Mouse (Mus musculus) embryonic stem cell, embryonic (primary cell): ENCODE measurements around the gene Vstm2b.

ENCODE experiments used
- CTCF ChIA-PET, 4 experiments: fragments of 300-600 bp in 2 of 4; fragments of 350-600 bp in 2 of 4; sonication (Branson Sonifier 250); formaldehyde crosslinking; loops; one replicate each; lab custom pipeline; 2022; ENCODE audit warnings: inconsistent platforms in 2 of 4; lab: Charles Lee
- POLR2A ChIA-PET, 4 experiments: fragments of 300-600 bp in 2 of 4; fragments of 350-600 bp in 2 of 4; sonication (Branson Sonifier 250); formaldehyde crosslinking; loops; one replicate each; lab custom pipeline; 2022; ENCODE audit warnings: antibody characterized with exemption in 4 of 4, inconsistent platforms in 1 of 4; lab: Charles Lee

The Vstm2b gene

GRCm38 (mm10) chr7:40898096-40898710, at the start of gene Vstm2b:
Gene Vstm2b, plus strand, starts transcription at chr7:40898328.
- ChIA-PET CTCF (no interaction called here), POLR2A (interaction anchor here in 2 of 4 experiments (0.6 to 1.4 kb wide), 2 partner anchors 11 to 554 kb away, joined by 3 read pairs; no protein-coding TSS in a partner anchor)

- ChIA-PET CTCF (no interaction called here), POLR2A (no interaction called here)
Observed at GRCm38 (mm10) chr7:40856088-40856625, 42.0 kb upstream of the Vstm2b start.

DNA sequence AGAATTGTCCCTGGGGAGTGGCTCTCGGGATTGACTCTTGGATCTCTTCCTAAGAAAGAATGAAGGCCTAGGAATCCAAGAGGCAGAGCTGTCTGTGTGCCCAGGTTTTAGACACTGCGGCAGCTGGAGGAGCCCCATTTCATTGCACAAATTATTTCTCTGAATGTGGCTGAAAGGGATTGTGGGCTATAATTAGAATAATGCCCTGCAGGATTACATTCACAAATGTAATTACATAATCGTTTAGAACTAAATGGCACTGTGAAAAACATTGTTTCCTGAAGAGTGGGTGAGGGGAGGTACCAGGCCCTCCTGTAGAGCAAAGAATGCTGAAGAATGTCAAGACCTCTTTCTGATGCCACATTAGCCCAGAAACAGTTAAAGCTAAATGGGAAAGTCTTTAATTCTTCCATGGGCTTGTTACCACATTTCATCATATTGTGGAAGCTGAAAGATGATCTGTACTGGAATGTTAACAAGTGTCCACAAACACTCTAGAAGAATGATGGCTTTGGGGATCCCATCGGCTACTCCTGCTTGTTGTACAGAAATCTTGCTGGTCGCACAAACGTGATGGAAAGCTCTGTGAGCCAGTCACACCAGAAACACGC, 24.6 kb upstream of the Vstm2b start:
- ChIA-PET CTCF (interaction anchor here in 2 of 4 experiments (0.6 to 1.1 kb wide), 2 partner anchors 11 kb away, joined by 5 to 6 read pairs; no protein-coding TSS in a partner anchor), POLR2A (no interaction called here)

- ChIA-PET CTCF (interaction anchor here in 1 of 4 experiments (0.6 kb wide), 1 partner anchor 11 kb away, joined by 6 read pairs; no protein-coding TSS in a partner anchor), POLR2A (no interaction called here)
Observed at GRCm38 (mm10) chr7:40884855-40885489, 13.2 kb upstream of the Vstm2b start.

DNA sequence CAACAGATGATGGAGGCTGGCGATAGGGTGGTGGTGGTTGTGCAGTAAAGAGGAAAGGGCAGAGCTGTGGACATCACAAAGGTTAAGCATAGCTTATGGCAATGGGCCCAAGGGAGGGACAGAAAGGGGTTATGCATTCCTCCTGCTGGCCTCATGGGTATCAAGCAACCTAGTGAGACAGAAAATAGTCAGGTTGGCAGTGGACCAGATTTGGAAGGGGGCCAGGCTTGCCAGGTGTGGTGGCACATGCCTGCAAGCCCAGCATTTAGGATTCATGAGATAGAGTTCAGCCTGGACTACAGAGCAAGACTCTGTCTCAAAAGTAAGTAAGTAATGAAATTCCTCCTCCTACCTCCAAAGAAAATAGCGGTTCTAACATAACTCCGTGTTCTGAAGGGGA, 9.8 kb upstream of the Vstm2b start:
- ChIA-PET POLR2A (interaction anchor here in 1 of 4 experiments (0.6 kb wide), 1 partner anchor 8 kb away, joined by 4 read pairs; no protein-coding TSS in a partner anchor), CTCF (no interaction called here)

DNA sequence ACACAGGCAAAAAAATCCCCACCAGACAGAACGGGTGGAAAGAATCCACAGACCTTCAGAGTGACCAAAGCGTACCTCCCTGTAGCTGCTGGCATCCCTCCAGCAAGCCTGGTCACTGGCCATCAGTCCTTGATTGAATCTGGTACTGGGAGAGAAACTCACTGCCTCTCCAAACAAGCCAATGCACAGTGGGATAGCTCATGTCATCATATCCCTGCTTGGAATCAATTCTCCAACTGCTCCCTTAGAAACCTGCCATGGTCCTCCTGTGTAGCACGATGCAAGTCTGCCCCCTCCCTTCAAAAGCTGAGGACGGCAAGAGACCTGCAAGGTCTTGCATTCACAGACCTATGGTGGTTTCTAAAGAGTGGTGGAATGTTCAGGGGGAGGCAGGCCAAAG, 1.2 kb upstream of the Vstm2b start:
- CTCF ChIA-PET = no interaction called here
- POLR2A ChIA-PET = no interaction called here

- CTCF ChIA-PET = interaction anchor here in 1 of 4 experiments (1.0 kb wide), 1 partner anchor 241 kb away, joined by 4 read pairs; no protein-coding TSS in a partner anchor
- POLR2A ChIA-PET = interaction anchor here in 1 of 4 experiments (1.4 kb wide), 1 partner anchor 10 kb away, joined by 3 read pairs; no protein-coding TSS in a partner anchor
Observed at GRCm38 (mm10) chr7:40898711-40899375, 715 bp downstream of the Vstm2b start.

GRCm38 (mm10) chr7:40899376-40900265, 1.5 kb downstream of the Vstm2b start:
- CTCF ChIA-PET = interaction anchor here in 2 of 4 experiments (1.0 to 1.1 kb wide), 3 partner anchors 16 to 552 kb away, joined by 3 to 4 read pairs (median 3); no protein-coding TSS in a partner anchor
- POLR2A ChIA-PET = no interaction called here

DNA sequence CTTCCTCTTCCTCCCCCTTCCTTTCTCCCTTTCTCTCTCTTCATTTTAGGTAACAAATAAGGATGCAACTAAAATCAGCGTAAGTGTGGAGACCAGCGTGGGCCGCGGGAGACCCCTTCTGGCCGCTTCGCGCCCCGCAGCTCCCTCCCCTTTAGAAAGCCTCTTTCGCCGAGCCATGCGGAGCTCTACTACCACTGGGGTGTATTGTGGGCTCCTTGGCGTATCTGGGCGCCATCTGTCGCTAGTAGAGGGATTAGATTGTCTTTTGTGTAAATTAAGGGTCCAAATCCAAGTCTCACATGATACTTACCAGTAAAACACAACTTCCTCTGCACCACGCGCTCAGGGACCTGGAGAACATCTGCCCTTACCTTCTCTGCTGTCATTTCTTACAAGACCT, 3.1 kb downstream of the Vstm2b start:
- CTCF ChIA-PET = interaction anchor here in 3 of 4 experiments (0.6 to 1.3 kb wide), 12 partner anchors 10 to 815 kb away, joined by 3 to 5 read pairs (median 3); no protein-coding TSS in a partner anchor

DNA sequence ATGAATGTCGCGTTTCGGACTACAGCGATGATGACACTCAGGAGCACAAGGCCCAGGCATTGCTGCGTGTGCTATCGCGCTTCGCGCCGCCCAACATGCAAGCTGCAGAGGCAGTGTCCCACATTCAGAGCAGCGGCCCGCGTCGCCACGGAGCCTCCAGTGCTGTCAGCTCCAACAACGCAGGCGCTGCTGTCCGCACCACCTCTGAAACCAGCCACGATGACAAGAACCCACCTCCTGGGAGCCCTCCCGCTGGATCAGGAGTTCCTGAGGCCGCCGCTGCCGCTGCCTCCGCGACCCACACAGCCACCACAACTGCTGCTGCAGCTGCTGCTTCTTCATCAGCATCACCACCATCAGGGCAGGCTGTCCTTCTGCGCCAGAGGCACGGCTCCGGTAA, 4.4 kb downstream of the Vstm2b start:
- CTCF ChIA-PET = interaction anchor here in 1 of 4 experiments (1.2 kb wide), 1 partner anchor 128 kb away, joined by 4 read pairs; no protein-coding TSS in a partner anchor
- POLR2A ChIA-PET = interaction anchor here in 2 of 4 experiments (0.6 to 0.9 kb wide), 2 partner anchors 20 to 679 kb away, joined by 3 to 4 read pairs; no protein-coding TSS in a partner anchor

More for the DNA sequence above, 3.1 kb downstream of the Vstm2b start:
- POLR2A ChIA-PET = interaction anchor here in 1 of 4 experiments (0.6 kb wide), 1 partner anchor 732 kb away, joined by 3 read pairs; the partner anchor contains the start of gene Zfp788

GRCm38 (mm10) chr7:40906484-40906883, 8.4 kb downstream of the Vstm2b start:
- POLR2A ChIA-PET = no interaction called here
- CTCF ChIA-PET = no interaction called here

GRCm38 (mm10) chr7:40916761-40917160, 18.6 kb downstream of the Vstm2b start:
- CTCF ChIA-PET = no interaction called here

GRCm38 (mm10) chr7:40920118-40920517, 22.0 kb downstream of the Vstm2b start:
- POLR2A ChIA-PET = no interaction called here
- CTCF ChIA-PET = no interaction called here

More at GRCm38 (mm10) chr7:40916761-40917160, 18.6 kb downstream of the Vstm2b start:
- POLR2A ChIA-PET = no interaction called here

- CTCF ChIA-PET = no interaction called here
- POLR2A ChIA-PET = interaction anchor here in 1 of 4 experiments (0.6 kb wide), 1 partner anchor 675 kb away, joined by 4 read pairs; no protein-coding TSS in a partner anchor
Observed at GRCm38 (mm10) chr7:40921281-40921680, 23.2 kb downstream of the Vstm2b start.

DNA sequence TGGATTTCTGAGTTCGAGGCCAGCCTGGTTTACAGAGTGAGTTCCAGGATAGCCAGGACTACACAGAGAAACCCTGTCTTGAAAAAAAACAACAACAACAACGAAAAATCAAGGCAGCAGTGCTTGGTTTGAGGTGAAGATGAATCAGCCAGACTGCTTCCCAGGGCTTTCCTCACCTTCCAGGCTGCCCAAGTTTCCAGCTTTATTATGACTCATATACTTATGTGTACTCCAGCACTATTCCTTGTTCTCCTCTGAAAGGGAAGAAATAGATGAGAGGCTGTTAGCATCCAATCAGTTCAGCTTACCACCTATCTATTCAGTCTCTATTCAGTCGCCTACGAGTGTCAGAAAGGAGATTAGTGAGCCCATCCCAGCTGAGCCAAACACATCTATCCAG, 24.7 kb downstream of the Vstm2b start:
- ChIA-PET POLR2A (no interaction called here), CTCF (no interaction called here)

- ChIA-PET POLR2A (no interaction called here), CTCF (interaction anchor here in 1 of 4 experiments (1.0 kb wide), 1 partner anchor 23 kb away, joined by 3 read pairs; no protein-coding TSS in a partner anchor)
Observed at GRCm38 (mm10) chr7:40928391-40928790, 30.3 kb downstream of the Vstm2b start.

DNA sequence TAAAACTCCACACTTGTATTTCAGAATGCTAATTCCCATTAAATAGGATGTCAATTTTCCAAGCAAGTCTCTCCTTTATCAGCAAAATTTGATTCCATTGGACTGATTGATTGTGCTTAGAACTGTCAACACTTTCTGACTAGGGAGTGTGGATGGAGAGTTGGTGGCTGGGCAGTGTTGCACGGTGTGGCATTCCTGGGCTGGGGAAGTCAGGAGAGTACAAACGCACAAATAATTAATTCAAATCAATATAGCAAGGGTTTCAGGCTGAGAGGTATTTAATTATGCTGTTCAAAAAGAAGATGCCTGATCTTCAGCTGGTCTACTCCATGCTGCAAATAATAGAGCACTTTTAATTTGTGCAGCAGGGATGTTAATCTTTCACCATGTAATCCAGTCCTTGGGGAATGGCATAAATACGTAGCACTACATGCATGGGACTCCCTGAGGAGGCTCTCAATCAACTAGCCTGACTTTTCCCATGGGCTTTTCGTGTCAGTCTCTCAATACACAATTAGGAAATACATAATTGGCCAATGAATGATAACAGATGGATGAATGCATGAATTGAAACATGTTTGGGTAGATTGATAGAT, 38.6 kb downstream of the Vstm2b start:
- ChIA-PET POLR2A (no interaction called here), CTCF (no interaction called here)
